Mouse (Mus musculus) lung, postnatal 0 days (tissue): Measurements from ENCODE around the gene Gramd4.

ENCODE experiments used
- CTCF ChIP-seq: IDR thresholded peaks from 2 replicates; pipeline ENCODE4 v1.5.1; 2016; ENCODE audit warnings: antibody characterized with exemption, mild to moderate bottlenecking
- EP300 ChIP-seq: IDR thresholded peaks from 2 replicates; pipeline ENCODE4 v1.6.1; 2016; ENCODE audit warnings: antibody characterized with exemption, mild to moderate bottlenecking, control low read depth

- no peak for TF ChIP-seq CTCF
- no peak for TF ChIP-seq EP300
Measured at GRCm38 (mm10) chr15:86123409-86123808, 65.9 kb downstream of the Gramd4 start.
